Mouse (Mus musculus) limb, embryonic 15.5 days (tissue): ENCODE data around the gene Tango6. TPM values are rescaled to one million over a fixed set of nuclear protein-coding genes. Genes with fewer than 3 reads are reported as not detected.
"Not testable (repeated sequence)": the region's sequence is repeated elsewhere in the genome, so short reads cannot be mapped to it uniquely, and the experiment has no call there.

ENCODE experiments used
- ATAC-seq: fragments of 200-750 bp; cut with Nextera tagmentation; 2 replicates; pipeline ENCODE4 v1.8.0; 2017; ENCODE audit warnings: low read depth, moderate TSS enrichment; ENCODE audit not compliant: insufficient number of reproducible peaks, low FRiP score, low TSS enrichment
- H3K27ac ChIP-seq: fragments of 300-500 bp; sonication (generic); 2 replicates; pipeline ENCODE4 v1.5.1; 2015; ENCODE audit warnings: moderate library complexity, mild to moderate bottlenecking, inconsistent platforms
- H3K27me3 ChIP-seq: fragments of 300-500 bp; sonication (generic); 2 replicates; pipeline ENCODE4 v1.6.1; 2015; ENCODE audit warnings: inconsistent platforms
- H3K36me3 ChIP-seq: fragments of 300-500 bp; sonication (generic); 2 replicates; pipeline ENCODE4 v1.6.1; 2015; ENCODE audit warnings: inconsistent platforms
- H3K4me1 ChIP-seq: fragments of 300-500 bp; sonication (generic); 2 replicates; pipeline ENCODE4 v1.6.1; 2015; ENCODE audit warnings: inconsistent platforms
- H3K4me2 ChIP-seq: fragments of 300-500 bp; sonication (generic); 2 replicates; pipeline ENCODE4 v1.6.1; 2015; ENCODE audit warnings: mild to moderate bottlenecking, inconsistent platforms
- H3K4me3 ChIP-seq: fragments of 300-500 bp; sonication (generic); 2 replicates; pipeline ENCODE4 v1.5.1; 2015; ENCODE audit warnings: mild to moderate bottlenecking, inconsistent platforms
- H3K9ac ChIP-seq: fragments of 300-500 bp; sonication (generic); 2 replicates; pipeline ENCODE4 v1.6.1; 2015; ENCODE audit warnings: inconsistent platforms
- H3K9me3 ChIP-seq: fragments of 300-500 bp; sonication (generic); 2 replicates; pipeline ENCODE4 v1.6.1; 2016; ENCODE audit warnings: inconsistent platforms
- WGBS: fragments of 180-500 bp; shearing (Covaris S2); methylation state at CpG from one replicate; pipeline ENCODE4 v1.1.7; 2015; 5-methylcytosine and 5-hydroxymethylcytosine counted together
- polyA plus RNA-seq: library from polyadenylated mRNA; unstranded; fragments of >200 nt; fragmentation: Nextera tagmentation; extraction: Ambion mirVana; gene quantifications from 2 replicates; pipeline ENCODE4 v1.2.1, GENCODE M21; 2015

Gene Tango6
- polyA plus RNA-seq, 1 experiment from 2014 or later: 8.2 TPM

DNA sequence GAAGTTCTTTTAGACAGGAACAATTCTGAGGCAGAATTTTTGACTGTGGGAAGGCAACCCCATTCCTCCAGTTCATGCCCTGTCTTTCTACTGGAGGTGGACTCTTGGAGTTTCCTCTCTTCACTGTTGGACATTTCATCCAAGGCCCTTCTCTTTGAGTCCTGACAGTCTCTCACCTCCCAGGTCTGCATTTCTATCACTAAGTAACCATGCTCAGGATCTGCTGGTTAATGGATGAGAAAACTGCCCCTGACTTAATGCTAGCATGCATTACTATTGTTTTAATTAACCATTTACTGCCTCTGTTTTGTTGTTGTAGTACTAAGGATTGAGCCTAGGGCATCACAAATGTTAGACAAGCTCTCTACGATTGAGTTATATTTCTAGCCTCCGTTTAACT lies 82.7 kb downstream of the Tango6 start:
- WGBS: 88% methylated on average over 2 of the region's 2 CpGs

DNA sequence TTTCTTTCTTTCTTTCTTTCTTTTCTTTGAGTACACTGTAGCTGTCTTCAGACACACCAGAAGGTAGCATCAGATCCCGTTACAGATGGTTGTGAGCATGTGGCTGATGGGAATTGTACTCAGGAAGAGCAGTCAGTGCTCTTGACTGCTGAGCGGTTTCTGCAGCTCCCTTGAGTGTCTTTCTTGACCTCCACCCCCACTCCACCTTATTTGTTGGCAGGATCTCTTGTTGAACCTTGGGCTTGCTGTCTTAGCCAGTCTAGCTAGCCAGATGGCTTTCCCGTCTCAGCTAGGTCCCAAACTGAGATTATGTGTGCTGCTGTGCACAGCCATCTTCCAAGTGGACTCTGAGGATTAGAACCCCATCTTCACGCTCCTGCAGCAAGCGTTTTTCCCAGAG lies 83.9 kb downstream of the Tango6 start:
- no peaks in the 10 kb centered on the region for H3K9me3 ChIP-seq
- peaks cover 2% of the 10 kb centered on the region; the same call in 1 of the 2 replicates for H3K4me1 ChIP-seq
- H3K27ac ChIP-seq: no peak overlapping the region
- no peaks in the 10 kb centered on the region for H3K36me3 ChIP-seq
- no peak overlapping the region for H3K9ac ChIP-seq
- no peak overlapping the region for H3K4me2 ChIP-seq
- WGBS: 83% methylated on average over 5 of the region's 5 CpGs
- ATAC-seq: no peak
- H3K4me3 ChIP-seq: no peak overlapping the region
- no peaks in the 10 kb centered on the region for H3K27me3 ChIP-seq

More for the DNA sequence above, 82.7 kb downstream of the Tango6 start:
- no peaks in the 10 kb centered on the region for H3K27me3 ChIP-seq
- ATAC-seq: no peak
- no peak overlapping the region for H3K4me3 ChIP-seq
- H3K9me3 ChIP-seq: no peaks in the 10 kb centered on the region
- H3K9ac ChIP-seq: no peak overlapping the region
- no peak overlapping the region for H3K27ac ChIP-seq
- H3K4me1 ChIP-seq: peaks cover 5% of the 10 kb centered on the region
- no peaks in the 10 kb centered on the region for H3K36me3 ChIP-seq
- H3K4me2 ChIP-seq: no peak overlapping the region

DNA sequence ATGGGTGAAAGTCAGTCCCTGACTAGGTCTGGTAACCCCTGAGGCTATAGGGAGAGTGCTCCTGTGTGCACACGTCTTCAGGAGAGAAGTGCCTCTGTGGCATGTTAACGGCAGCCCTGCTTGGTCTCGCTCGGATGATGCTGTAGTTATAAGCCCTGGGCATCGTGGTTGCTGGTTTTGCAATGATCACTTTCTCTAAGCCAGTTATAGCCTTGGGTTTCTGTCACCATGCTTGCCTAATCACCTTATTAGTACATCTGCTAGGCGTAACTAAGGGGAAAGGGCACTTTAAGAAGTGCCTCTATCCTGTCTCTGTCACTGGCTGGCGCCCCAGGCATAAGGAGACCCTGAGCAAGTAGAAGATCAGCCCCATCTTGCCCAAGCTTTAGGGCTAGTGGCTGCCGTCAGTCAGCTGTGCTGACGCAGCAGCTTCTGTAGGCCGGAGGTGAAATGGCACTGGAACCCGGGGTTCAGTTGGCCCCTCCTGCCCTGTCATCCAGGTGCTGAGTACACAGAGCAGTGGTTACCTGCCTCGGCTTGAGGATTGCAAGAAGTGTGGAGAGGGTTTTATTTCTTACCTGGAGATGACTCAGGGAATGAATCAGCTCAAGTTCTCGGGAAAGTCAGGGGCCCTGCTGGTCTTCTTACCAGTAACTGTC lies 86.4 kb downstream of the Tango6 start:
- H3K27ac ChIP-seq: no peak overlapping the region
- 61% methylated on average over 13 of the region's 13 CpGs for WGBS
- H3K4me2 ChIP-seq: no peak overlapping the region
- ATAC-seq: no peak
- no peaks in the 10 kb centered on the region for H3K27me3 ChIP-seq
- no peak overlapping the region for H3K4me3 ChIP-seq
- H3K4me1 ChIP-seq: no peaks in the 10 kb centered on the region
- no peak overlapping the region for H3K9ac ChIP-seq
- H3K9me3 ChIP-seq: no peaks in the 10 kb centered on the region
- no peaks in the 10 kb centered on the region for H3K36me3 ChIP-seq

DNA sequence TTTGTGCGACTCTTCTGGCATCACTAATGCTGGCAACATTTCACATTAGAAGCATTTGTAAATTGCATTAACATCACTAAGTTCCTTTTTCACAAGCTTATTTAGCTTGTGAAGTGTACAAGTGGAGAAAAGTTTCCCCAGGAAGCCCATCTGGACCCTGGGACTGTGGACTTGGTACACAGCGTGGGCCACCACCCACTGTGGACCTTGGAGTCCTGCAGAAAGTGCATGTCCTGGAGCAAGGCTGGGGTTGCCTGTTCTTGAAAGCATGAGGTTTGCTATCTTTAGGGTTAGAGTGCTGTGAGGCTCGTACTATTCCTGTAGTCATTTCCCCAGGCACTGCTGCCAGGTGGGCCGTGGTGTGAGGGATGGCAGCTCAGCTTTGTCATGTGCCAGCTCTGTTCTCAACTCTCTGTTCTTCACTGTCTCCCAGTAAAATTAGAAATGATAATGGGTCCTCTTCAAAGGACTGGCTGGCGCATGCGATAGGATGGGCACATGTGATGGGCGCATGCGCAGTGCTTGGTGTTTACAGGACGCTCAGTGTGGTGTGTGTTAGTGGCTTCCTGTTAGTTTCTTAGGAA lies 87.8 kb downstream of the Tango6 start:
- Histone ChIP-seq H3K4me2 (no peak overlapping the region), H3K9me3 (no peaks in the 10 kb centered on the region), H3K27ac (no peak overlapping the region), H3K4me3 (no peak overlapping the region), H3K4me1 (no peaks in the 10 kb centered on the region), H3K36me3 (no peaks in the 10 kb centered on the region), H3K9ac (no peak overlapping the region), H3K27me3 (no peaks in the 10 kb centered on the region)
- no peak for ATAC-seq
- 86% methylated on average over 9 of the region's 9 CpGs for WGBS

DNA sequence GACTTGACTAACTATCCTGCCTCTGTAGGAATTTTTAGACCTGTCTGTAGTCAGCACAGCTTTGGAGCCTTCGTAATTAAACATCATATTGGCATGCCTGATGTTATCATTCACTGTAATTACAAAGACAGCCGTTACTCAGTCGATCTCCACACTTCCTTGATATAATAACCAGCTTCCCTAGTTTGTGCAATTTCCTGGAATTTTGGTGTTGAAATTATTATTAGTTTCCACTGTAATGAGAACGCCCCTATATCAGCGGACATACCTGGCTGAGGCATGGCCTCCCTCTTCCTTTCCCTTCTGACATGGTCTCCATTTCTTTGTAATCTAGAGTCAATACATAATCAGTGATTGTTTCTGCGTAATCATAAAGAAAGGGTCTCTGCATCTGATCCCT lies 89.2 kb downstream of the Tango6 start:
- no peak for ATAC-seq
- no peaks in the 10 kb centered on the region for H3K4me1 ChIP-seq
- H3K36me3 ChIP-seq: no peaks in the 10 kb centered on the region
- WGBS: 70% methylated on average over 6 of the region's 6 CpGs
- no peak overlapping the region for H3K4me2 ChIP-seq
- H3K9ac ChIP-seq: no peak overlapping the region
- no peaks in the 10 kb centered on the region for H3K27me3 ChIP-seq
- no peak overlapping the region for H3K4me3 ChIP-seq
- H3K9me3 ChIP-seq: no peaks in the 10 kb centered on the region
- no peak overlapping the region for H3K27ac ChIP-seq

DNA sequence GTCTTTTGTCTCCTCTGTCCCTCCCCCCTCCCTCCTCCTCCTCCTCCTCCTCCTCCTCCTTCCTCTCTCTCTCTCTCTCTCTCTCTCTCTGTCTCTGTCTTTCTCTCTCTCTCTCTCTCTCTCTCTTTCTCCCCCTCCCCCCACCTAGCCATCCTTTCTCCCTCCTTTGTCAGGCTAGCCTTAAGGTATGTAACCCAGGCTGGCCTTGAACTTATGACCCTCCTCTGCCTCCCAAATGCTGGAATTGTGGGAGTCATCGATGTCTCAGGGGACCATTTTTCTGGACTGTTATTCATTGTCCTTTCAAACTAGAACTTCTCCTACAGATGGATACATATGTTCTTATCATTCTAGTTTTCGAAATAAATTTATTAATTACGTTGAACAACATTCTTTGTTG lies 89.6 kb downstream of the Tango6 start:
- 92% methylated on average over 3 of the region's 3 CpGs for WGBS
- Histone ChIP-seq H3K4me3 (no peak overlapping the region), H3K9ac (no peak overlapping the region), H3K36me3 (no peaks in the 10 kb centered on the region), H3K27ac (no peak overlapping the region), H3K4me2 (no peak overlapping the region), H3K27me3 (no peaks in the 10 kb centered on the region), H3K9me3 (no peaks in the 10 kb centered on the region), H3K4me1 (no peaks in the 10 kb centered on the region)
- ATAC-seq: no peak

DNA sequence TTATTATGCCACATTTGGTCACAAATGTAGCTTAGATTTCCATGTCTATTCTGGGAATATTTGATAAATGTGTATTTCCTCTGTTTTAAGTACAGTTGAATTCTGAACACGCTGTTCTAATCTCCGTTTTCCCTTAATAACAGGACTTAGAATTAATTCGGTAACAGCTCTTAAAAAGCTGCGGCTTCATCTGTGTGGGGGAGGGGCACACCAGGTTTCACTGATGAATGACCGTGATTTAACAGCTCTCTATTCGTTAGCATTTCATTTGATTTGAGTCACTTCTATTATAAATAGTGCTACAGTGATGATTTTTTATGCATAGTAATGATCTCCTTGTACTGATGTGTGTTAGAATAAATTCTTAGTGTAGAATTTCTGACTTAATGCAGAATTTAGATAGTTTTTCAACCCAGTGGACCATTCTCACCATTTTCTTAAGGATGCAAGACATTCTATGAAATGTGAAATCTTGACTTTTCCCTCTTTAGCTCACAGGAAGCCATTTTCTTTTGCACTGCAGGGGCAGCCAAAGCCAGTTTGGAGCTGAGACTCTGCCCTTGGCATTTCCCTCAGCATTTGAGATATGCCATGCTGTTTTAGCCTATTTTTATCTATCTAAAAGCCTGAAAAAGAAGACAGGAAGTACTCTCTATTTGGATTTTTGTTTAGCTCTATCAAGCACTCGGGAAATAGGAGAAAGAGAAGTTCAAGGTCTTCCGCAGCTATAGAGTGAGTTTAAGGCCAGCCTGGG lies 91.9 kb downstream of the Tango6 start:
- ATAC-seq: no peak
- Histone ChIP-seq H3K27me3 (no peaks in the 10 kb centered on the region), H3K4me1 (no peaks in the 10 kb centered on the region), H3K4me3 (no peak overlapping the region), H3K4me2 (no peak overlapping the region), H3K9me3 (no peaks in the 10 kb centered on the region), H3K9ac (no peak overlapping the region), H3K27ac (no peak overlapping the region), H3K36me3 (no peaks in the 10 kb centered on the region)
- WGBS: 54% methylated on average over 8 of the region's 8 CpGs

DNA sequence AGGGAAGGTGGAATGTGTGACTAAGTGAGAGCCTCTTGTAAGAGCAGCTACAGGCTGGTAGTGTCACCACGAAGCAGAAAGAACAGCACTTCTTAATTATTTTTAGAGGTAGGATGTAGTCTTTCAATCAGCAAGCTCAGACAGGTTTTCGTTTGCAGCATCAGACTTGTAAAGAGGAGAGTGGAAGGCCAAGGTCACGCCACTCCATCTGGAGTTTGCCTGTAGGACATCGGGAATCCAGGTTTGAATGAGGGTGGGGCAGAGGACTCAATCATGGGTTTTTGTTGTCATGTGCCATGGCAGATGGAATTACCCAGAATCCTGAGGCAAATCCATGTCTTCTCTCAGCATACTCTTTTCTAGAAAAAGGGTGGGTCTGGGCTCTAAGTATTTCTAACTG lies 106.8 kb downstream of the Tango6 start:
- no peaks in the 10 kb centered on the region for H3K4me1 ChIP-seq
- no peak for ATAC-seq
- no peak overlapping the region for H3K9ac ChIP-seq
- H3K36me3 ChIP-seq: no peaks in the 10 kb centered on the region
- H3K27ac ChIP-seq: no peak overlapping the region
- H3K4me2 ChIP-seq: no peak overlapping the region
- H3K4me3 ChIP-seq: no peak overlapping the region
- 52% methylated on average over 4 of the region's 4 CpGs for WGBS
- no peaks in the 10 kb centered on the region for H3K9me3 ChIP-seq
- H3K27me3 ChIP-seq: no peaks in the 10 kb centered on the region

DNA sequence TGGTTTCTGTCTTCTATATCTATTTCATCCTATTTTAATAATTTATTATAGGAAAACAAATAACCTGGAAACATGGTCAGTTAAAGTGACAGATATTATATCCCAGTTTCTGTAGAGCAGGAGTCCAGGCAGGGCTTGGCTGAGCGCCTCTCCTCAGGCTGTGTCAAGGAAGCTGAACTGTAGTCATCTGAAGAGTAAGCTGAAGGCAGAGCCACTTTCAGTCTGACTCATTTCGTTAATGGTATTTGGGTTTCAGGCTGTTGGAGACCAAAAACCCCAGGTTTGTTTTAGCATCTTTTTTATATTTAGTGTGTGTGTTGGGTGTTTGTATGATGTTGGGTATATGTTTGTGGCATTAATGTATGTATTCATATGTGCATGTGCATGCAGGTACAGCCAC lies 112.0 kb downstream of the Tango6 start:
- Histone ChIP-seq H3K4me3 (no peak overlapping the region), H3K4me2 (no peak overlapping the region), H3K9ac (no peak overlapping the region), H3K27ac (no peak overlapping the region), H3K4me1 (no peaks in the 10 kb centered on the region), H3K9me3 (no peaks in the 10 kb centered on the region), H3K36me3 (no peaks in the 10 kb centered on the region), H3K27me3 (no peaks in the 10 kb centered on the region)
- no peak for ATAC-seq
- WGBS: 93% methylated on average over 2 of the region's 2 CpGs

DNA sequence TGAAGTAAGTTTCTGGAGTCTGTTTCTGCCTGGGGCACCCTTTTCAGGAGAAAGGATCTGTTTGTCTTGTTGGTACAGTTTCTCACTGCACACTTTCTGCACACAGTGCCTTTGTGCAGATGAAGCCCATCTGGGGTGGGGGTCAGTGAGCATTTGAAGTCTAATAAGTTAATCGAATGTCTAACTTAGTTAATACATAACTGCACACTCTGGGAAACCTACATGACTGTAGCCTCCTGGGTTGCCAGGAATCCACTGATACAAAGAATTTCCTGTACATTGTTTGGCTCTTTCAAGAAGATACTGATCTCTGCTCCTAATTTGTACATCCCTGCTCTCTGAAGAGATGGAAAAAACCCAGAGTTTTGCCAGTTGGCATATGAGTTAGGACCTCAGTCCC lies 117.0 kb downstream of the Tango6 start:
- 48% methylated on average over 1 of the region's 1 CpGs for WGBS
- H3K4me2 ChIP-seq: no peak overlapping the region
- no peaks in the 10 kb centered on the region for H3K27me3 ChIP-seq
- H3K4me1 ChIP-seq: no peaks in the 10 kb centered on the region
- H3K4me3 ChIP-seq: no peak overlapping the region
- H3K36me3 ChIP-seq: no peaks in the 10 kb centered on the region
- H3K9ac ChIP-seq: no peak overlapping the region
- no peak overlapping the region; the same call in 1 of the 2 replicates for H3K27ac ChIP-seq
- no peaks in the 10 kb centered on the region for H3K9me3 ChIP-seq
- no peak for ATAC-seq

DNA sequence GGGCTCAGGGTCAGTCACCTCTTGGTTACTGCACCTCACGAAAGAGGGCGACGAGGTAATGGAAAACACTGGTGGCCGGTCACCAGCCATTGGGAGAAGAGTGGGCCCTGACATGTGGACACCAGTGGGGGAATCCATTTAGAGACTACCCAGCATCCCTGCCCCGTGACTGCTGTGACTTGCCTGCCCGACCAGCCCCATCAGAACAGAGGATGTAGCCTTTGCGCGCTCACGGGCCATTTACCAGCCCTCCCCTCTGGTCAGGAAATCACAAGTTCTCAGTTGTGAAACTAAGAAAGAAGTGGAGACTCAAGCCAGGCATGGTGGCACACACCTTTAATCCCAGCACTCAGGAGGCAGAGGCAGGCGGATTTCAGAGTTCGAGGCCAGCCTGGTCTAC lies 118.4 kb downstream of the Tango6 start:
- Histone ChIP-seq H3K4me2 (no peak overlapping the region), H3K27ac (no peak overlapping the region), H3K9ac (no peak overlapping the region), H3K4me3 (no peak overlapping the region), H3K36me3 (no peaks in the 10 kb centered on the region), H3K9me3 (no peaks in the 10 kb centered on the region), H3K27me3 (no peaks in the 10 kb centered on the region), H3K4me1 (no peaks in the 10 kb centered on the region)
- no peak for ATAC-seq
- 89% methylated on average over 11 of the region's 11 CpGs for WGBS

DNA sequence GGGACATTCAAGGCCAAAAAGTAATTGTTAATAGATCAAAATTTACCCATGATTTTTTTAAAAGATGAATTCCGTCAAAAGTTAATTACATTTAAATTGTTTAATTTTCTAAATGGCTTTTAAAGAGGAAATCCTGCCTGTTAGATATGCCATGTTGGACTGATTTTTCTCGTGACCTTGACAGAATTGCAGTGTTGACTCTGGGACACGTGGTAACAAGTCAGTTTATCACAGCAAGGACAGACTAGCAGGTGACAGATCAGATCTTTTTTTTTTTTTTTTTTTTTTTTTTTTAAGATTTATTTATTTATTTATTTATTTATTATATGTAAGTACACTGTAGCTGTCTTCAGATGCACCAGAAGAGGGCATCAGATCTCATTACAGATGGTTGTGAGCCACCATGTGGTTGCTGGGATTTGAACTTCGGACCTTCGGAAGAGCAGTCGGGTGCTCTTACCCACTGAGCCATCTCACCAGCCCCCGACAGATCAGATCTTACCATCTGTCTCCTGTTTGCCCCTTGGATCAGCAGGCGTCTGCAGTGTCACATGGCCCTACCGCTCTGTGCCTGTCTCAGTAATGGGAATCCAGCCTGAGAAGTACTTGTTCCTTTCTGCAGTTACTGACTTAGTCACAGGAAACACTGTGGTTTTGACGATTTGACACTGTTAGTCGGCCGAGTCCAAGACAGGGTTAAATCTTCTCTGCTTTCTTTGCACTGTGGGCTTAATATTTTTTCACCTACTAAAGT lies 119.7 kb downstream of the Tango6 start:
- not testable (repeated sequence) for H3K9ac ChIP-seq, H3K4me3 ChIP-seq, H3K27me3 ChIP-seq, H3K4me1 ChIP-seq, H3K4me2 ChIP-seq, H3K36me3 ChIP-seq, H3K9me3 ChIP-seq, ATAC-seq, H3K27ac ChIP-seq
- WGBS: 83% methylated on average over 12 of the region's 12 CpGs
